Mouse (Mus musculus) splenic B cell, adult 2 months (primary cell): ENCODE measurements around the gene Tmem186.

Experiments
- DNase-seq: peaks from one replicate; pipeline ENCODE4 v3.0.0-alpha.2; 2011; ENCODE audit warnings: low read depth, low spot score
- H3K27me3 ChIP-seq: 2 replicates; pipeline ENCODE4 v1.6.1; 2012; ENCODE audit warnings: mild to moderate bottlenecking, low read length, moderate library complexity, mixed read lengths; ENCODE audit not compliant: control insufficient read depth, poor library complexity, insufficient read depth, severe bottlenecking
- H3K36me3 ChIP-seq: 2 replicates; pipeline ENCODE4 v1.6.1; 2012; ENCODE audit warnings: mild to moderate bottlenecking, low read length, moderate library complexity, mixed read lengths; ENCODE audit not compliant: control insufficient read depth, poor library complexity, insufficient read depth, severe bottlenecking

The Tmem186 gene

GRCm38 (mm10) chr16:8612214-8613005 is 25.1 kb downstream of the Tmem186 start:
- Histone ChIP-seq H3K36me3 (no peaks in the 10 kb centered on the region), H3K27me3 (no peaks in the 10 kb centered on the region)
- DNase-seq, result no peak

- H3K27me3 ChIP-seq, result no peaks in the 10 kb centered on the region
- H3K36me3 ChIP-seq, result no peaks in the 10 kb centered on the region
- no peak for DNase-seq
Observed at GRCm38 (mm10) chr16:8610397-8610796, 27.1 kb downstream of the Tmem186 start.

GRCm38 (mm10) chr16:8603789-8604188 is 33.7 kb downstream of the Tmem186 start:
- DNase-seq, result no peak
- H3K36me3 ChIP-seq, result no peaks in the 10 kb centered on the region
- no peaks in the 10 kb centered on the region for H3K27me3 ChIP-seq

DNA sequence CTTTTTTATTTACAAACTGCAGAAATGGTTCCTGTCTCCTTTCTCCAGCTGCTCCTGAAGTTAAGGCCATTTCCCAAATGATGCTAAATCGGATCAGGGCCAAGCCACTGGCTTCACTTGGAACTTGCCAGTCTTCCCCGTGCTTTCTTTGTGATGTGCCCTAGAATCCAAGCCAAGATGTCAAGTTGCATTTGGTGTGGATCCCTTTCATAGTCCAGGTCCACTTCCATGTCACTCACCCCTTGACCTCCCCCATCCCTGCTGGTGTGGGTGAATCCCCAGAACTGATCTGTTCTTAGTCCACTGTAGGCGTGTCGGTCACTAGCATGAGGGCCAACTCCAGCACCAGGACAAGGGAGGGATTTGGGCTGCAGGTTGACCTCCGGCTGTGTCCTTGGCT is 40.0 kb downstream of the Tmem186 start:
- Histone ChIP-seq H3K27me3 (no peaks in the 10 kb centered on the region), H3K36me3 (no peaks in the 10 kb centered on the region)
- no peak for DNase-seq

GRCm38 (mm10) chr16:8596336-8596735 is 41.2 kb downstream of the Tmem186 start:
- no peaks in the 10 kb centered on the region for H3K27me3 ChIP-seq
- no peak for DNase-seq
- no peaks in the 10 kb centered on the region for H3K36me3 ChIP-seq

- Histone ChIP-seq H3K27me3 (no peaks in the 10 kb centered on the region), H3K36me3 (no peaks in the 10 kb centered on the region)
- no peak for DNase-seq
Observed at GRCm38 (mm10) chr16:8595411-8595810, 42.1 kb downstream of the Tmem186 start.

- DNase-seq, result no peak
- Histone ChIP-seq H3K36me3 (no peaks in the 10 kb centered on the region), H3K27me3 (no peaks in the 10 kb centered on the region)
Observed at GRCm38 (mm10) chr16:8585056-8585455, 52.5 kb downstream of the Tmem186 start.

- no peaks in the 10 kb centered on the region for H3K27me3 ChIP-seq
- H3K36me3 ChIP-seq, result no peaks in the 10 kb centered on the region
- DNase-seq, result no peak
Observed at GRCm38 (mm10) chr16:8584248-8584647, 53.3 kb downstream of the Tmem186 start.
